Mouse (Mus musculus): Measurements from ENCODE around the gene Gpn2.

- TF ChIP-seq CTCF (IDR thresholded peaks at IDR 0.05; ENCODE audit: low read depth, low read length): no peak
- TF ChIP-seq POLR2A (IDR thresholded peaks at IDR 0.05; ENCODE audit: insufficient read depth, low read length): no peak
- no peak for TF ChIP-seq EP300 (IDR thresholded peaks at IDR 0.05; ENCODE audit: insufficient read depth, low read depth, low read length)
Measured at GRCm38 (mm10) chr4:133559846-133560245, 24.3 kb upstream of the Gpn2 start.

Data from ES-Bruce4 (cell line).